Mouse (Mus musculus): ENCODE data around the gene Ptrh1. TPM values are rescaled to one million over a fixed set of nuclear protein-coding genes. Genes with fewer than 3 reads are reported as not detected.
A peak's percentile ranks its signal among the peaks of the same experiment; 100 is the strongest.

The Ptrh1 gene
- polyA plus RNA-seq, 1 experiment from 2014 or later, result 3.6 TPM

- Histone ChIP-seq H3K4me1 (replicated peaks) (peaks cover 57% of the 10 kb centered on the region), H3K4me3 (replicated peaks) (no peak overlapping the region), H3K36me3 (no peaks in the 10 kb centered on the region), H3K9me3 (replicated peaks) (no peaks in the 10 kb centered on the region), H3K27ac (no peak overlapping the region), H3K9ac (no peak overlapping the region), H3K27me3 (no peaks in the 10 kb centered on the region), H3K4me2 (no peak overlapping the region)
- no peak for ATAC-seq (ENCODE audit: low read depth)
- WGBS (ENCODE audit: insufficient replicate concordance), result 70% methylated on average over 8 of the region's 8 CpGs
- DNase-seq, result no peak
Observed at GRCm38 (mm10) chr2:32772626-32773279, 2.8 kb upstream of the Ptrh1 start.

- Histone ChIP-seq H3K36me3 (no peaks in the 10 kb centered on the region), H3K27me3 (no peaks in the 10 kb centered on the region), H3K4me2 (peak overlapping the region; percentile 91), H3K4me1 (replicated peaks) (peaks cover 34% of the 10 kb centered on the region), H3K9ac (peak overlapping the region; percentile 63), H3K4me3 (replicated peaks) (peak overlapping the region; percentile 64), H3K9me3 (replicated peaks) (no peaks in the 10 kb centered on the region), H3K27ac (no peak overlapping the region)
- 33% methylated on average over 22 of the region's 22 CpGs for WGBS (ENCODE audit: insufficient replicate concordance)
- no peak for DNase-seq
- no peak for ATAC-seq (ENCODE audit: low read depth)
Observed at GRCm38 (mm10) chr2:32776192-32776591, 606 bp downstream of the Ptrh1 start.

- H3K27me3 ChIP-seq, result no peaks in the 10 kb centered on the region
- H3K9me3 ChIP-seq (replicated peaks), result no peaks in the 10 kb centered on the region
- no peaks in the 10 kb centered on the region for H3K36me3 ChIP-seq
- H3K27ac ChIP-seq, result no peak overlapping the region
- no peak overlapping the region for H3K4me2 ChIP-seq
- no peak overlapping the region for H3K9ac ChIP-seq
- H3K4me1 ChIP-seq (replicated peaks), result peaks cover 18% of the 10 kb centered on the region
- 85% methylated on average over 6 of the region's 6 CpGs for WGBS (ENCODE audit: insufficient replicate concordance)
- DNase-seq (no peak), ATAC-seq (ENCODE audit: low read depth) (no peak)
- H3K4me3 ChIP-seq (replicated peaks), result no peak overlapping the region
Observed at GRCm38 (mm10) chr2:32778081-32778480, 2.5 kb downstream of the Ptrh1 start.

GRCm38 (mm10) chr2:32779131-32779530 lies 3.5 kb downstream of the Ptrh1 start:
- H3K27me3 ChIP-seq, result no peaks in the 10 kb centered on the region
- no peak overlapping the region for H3K27ac ChIP-seq
- DNase-seq (peak; percentile 20), ATAC-seq (ENCODE audit: low read depth) (no peak)
- H3K4me2 ChIP-seq, result no peak overlapping the region
- H3K9ac ChIP-seq, result no peak overlapping the region
- no peak overlapping the region for H3K4me3 ChIP-seq (replicated peaks)
- WGBS (ENCODE audit: insufficient replicate concordance), result 31% methylated on average over 8 of the region's 8 CpGs
- no peaks in the 10 kb centered on the region for H3K36me3 ChIP-seq
- H3K9me3 ChIP-seq (replicated peaks), result no peaks in the 10 kb centered on the region
- H3K4me1 ChIP-seq (replicated peaks), result peaks cover 18% of the 10 kb centered on the region

- ATAC-seq (ENCODE audit: low read depth), result no peak
- no peak overlapping the region for H3K4me2 ChIP-seq
- H3K36me3 ChIP-seq, result no peaks in the 10 kb centered on the region
- no peak for DNase-seq
- H3K9me3 ChIP-seq (replicated peaks), result no peaks in the 10 kb centered on the region
- no peak overlapping the region for H3K4me3 ChIP-seq (replicated peaks)
- no peak overlapping the region for H3K9ac ChIP-seq
- H3K4me1 ChIP-seq (replicated peaks), result peaks cover 18% of the 10 kb centered on the region
- H3K27me3 ChIP-seq, result no peaks in the 10 kb centered on the region
- no peak overlapping the region for H3K27ac ChIP-seq
- WGBS (ENCODE audit: insufficient replicate concordance), result 78% methylated on average over 6 of the region's 6 CpGs
Observed at GRCm38 (mm10) chr2:32779714-32780113, 4.1 kb downstream of the Ptrh1 start.

- ATAC-seq (ENCODE audit: low read depth), result no peak
- no peak overlapping the region for H3K27ac ChIP-seq
- WGBS (ENCODE audit: insufficient replicate concordance), result 60% methylated on average over 6 of the region's 6 CpGs
Observed at GRCm38 (mm10) chr2:32781710-32782109, 6.1 kb downstream of the Ptrh1 start.

GRCm38 (mm10) chr2:32784048-32784681 lies 8.6 kb downstream of the Ptrh1 start, which contains the start of gene Cfap157:
Cfap157 (minus strand) TSS chr2:32784428.
- Histone ChIP-seq H3K4me2 (no peak within 1 kb of the TSS), H3K9ac (no peak within 1 kb of the TSS), H3K4me3 (replicated peaks) (no peak within 1 kb of the TSS), H3K27me3 (no peaks in the 10 kb centered on the region), H3K36me3 (no peaks in the 10 kb centered on the region), H3K9me3 (replicated peaks) (no peaks in the 10 kb centered on the region), H3K27ac (no peak within 1 kb of the TSS), H3K4me1 (replicated peaks) (no peaks in the 10 kb centered on the region; the same call in 1 of the 2 replicates)
- 57% methylated on average over 4 of the region's 4 CpGs for WGBS (ENCODE audit: insufficient replicate concordance)
- ATAC-seq (ENCODE audit: low read depth), result no peak
- no peak for DNase-seq

More at GRCm38 (mm10) chr2:32781710-32782109, 6.1 kb downstream of the Ptrh1 start:
- H3K4me1 ChIP-seq (replicated peaks), result peaks cover under 1% of the 10 kb centered on the region
- H3K9ac ChIP-seq, result no peak overlapping the region
- no peaks in the 10 kb centered on the region for H3K27me3 ChIP-seq
- no peak overlapping the region for H3K4me2 ChIP-seq
- H3K9me3 ChIP-seq (replicated peaks), result no peaks in the 10 kb centered on the region
- H3K36me3 ChIP-seq, result no peaks in the 10 kb centered on the region
- H3K4me3 ChIP-seq (replicated peaks), result no peak overlapping the region
- DNase-seq, result no peak

GRCm38 (mm10) chr2:32787176-32787575 lies 11.6 kb downstream of the Ptrh1 start:
- ATAC-seq (ENCODE audit: low read depth) (no peak), DNase-seq (no peak)
- no peak overlapping the region for H3K4me2 ChIP-seq
- no peaks in the 10 kb centered on the region for H3K36me3 ChIP-seq
- no peak overlapping the region for H3K27ac ChIP-seq
- no peaks in the 10 kb centered on the region for H3K9me3 ChIP-seq (replicated peaks)
- no peak overlapping the region for H3K4me3 ChIP-seq (replicated peaks)
- 37% methylated on average over 6 of the region's 6 CpGs for WGBS (ENCODE audit: insufficient replicate concordance)
- H3K4me1 ChIP-seq (replicated peaks), result no peaks in the 10 kb centered on the region; the same call in none of the 2 replicates
- no peaks in the 10 kb centered on the region for H3K27me3 ChIP-seq
- no peak overlapping the region for H3K9ac ChIP-seq

- Histone ChIP-seq H3K27ac (no peak overlapping the region), H3K9me3 (replicated peaks) (no peaks in the 10 kb centered on the region), H3K4me3 (replicated peaks) (no peak overlapping the region), H3K9ac (no peak overlapping the region), H3K4me1 (replicated peaks) (no peaks in the 10 kb centered on the region; the same call in none of the 2 replicates), H3K27me3 (no peaks in the 10 kb centered on the region), H3K36me3 (no peaks in the 10 kb centered on the region), H3K4me2 (no peak overlapping the region)
- DNase-seq, result no peak
- WGBS (ENCODE audit: insufficient replicate concordance), result 54% methylated on average over 2 of the region's 2 CpGs
- no peak for ATAC-seq (ENCODE audit: low read depth)
Observed at GRCm38 (mm10) chr2:32788581-32788980, 13.0 kb downstream of the Ptrh1 start.

GRCm38 (mm10) chr2:32791297-32791696 lies 15.7 kb downstream of the Ptrh1 start:
- no peak for ATAC-seq (ENCODE audit: low read depth)
- Histone ChIP-seq H3K36me3 (no peaks in the 10 kb centered on the region; the same call in 1 of the 2 replicates), H3K27me3 (no peaks in the 10 kb centered on the region), H3K4me1 (replicated peaks) (no peaks in the 10 kb centered on the region; the same call in 1 of the 2 replicates), H3K9me3 (replicated peaks) (no peaks in the 10 kb centered on the region), H3K9ac (no peak overlapping the region), H3K4me2 (no peak overlapping the region), H3K27ac (no peak overlapping the region), H3K4me3 (replicated peaks) (no peak overlapping the region)
- DNase-seq, result no peak
- WGBS (ENCODE audit: insufficient replicate concordance), result 77% methylated on average over 6 of the region's 6 CpGs

- Histone ChIP-seq H3K9ac (no peak overlapping the region), H3K27me3 (no peaks in the 10 kb centered on the region), H3K36me3 (peaks cover 9% of the 10 kb centered on the region; the same call in 1 of the 2 replicates), H3K27ac (no peak overlapping the region), H3K9me3 (replicated peaks) (no peaks in the 10 kb centered on the region), H3K4me2 (no peak overlapping the region), H3K4me3 (replicated peaks) (no peak overlapping the region), H3K4me1 (replicated peaks) (no peaks in the 10 kb centered on the region)
- DNase-seq (no peak), ATAC-seq (ENCODE audit: low read depth) (no peak)
- 73% methylated on average over 13 of the region's 13 CpGs for WGBS (ENCODE audit: insufficient replicate concordance)
Observed at GRCm38 (mm10) chr2:32795748-32796418, 20.3 kb downstream of the Ptrh1 start.
